Mouse (Mus musculus) small intestine, adult 2 months (tissue): ENCODE results near the gene Arhgdia.

Experiments
- CTCF ChIP-seq: fragments of 200-500 bp; IDR thresholded peaks from 2 replicates; pipeline ENCODE4 v1.5.1; 2012; ENCODE audit warnings: low read depth, mild to moderate bottlenecking, control low read depth, inconsistent platforms, low read length, moderate library complexity, mixed read lengths; ENCODE audit not compliant: insufficient replicate concordance, insufficient read length; ENCODE audit errors: extremely low read depth
- POLR2A ChIP-seq: fragments of 200-500 bp; IDR thresholded peaks from 2 replicates; pipeline ENCODE4 v1.6.1; 2012; ENCODE audit warnings: low read depth, mild to moderate bottlenecking, control low read depth, inconsistent platforms, low read length, moderate library complexity

GRCm38 (mm10) chr11:120573585-120574277, 7.7 kb downstream of the Arhgdia start:
- TF ChIP-seq POLR2A (no peak), CTCF (no peak)
